Mouse (Mus musculus): ENCODE results near the gene St6galnac3. TPM values are rescaled to one million over a fixed set of nuclear protein-coding genes. Genes with fewer than 3 reads are reported as not detected.

Gene St6galnac3
- total RNA-seq, 4 experiments from 2014 or later, result 0.92 to 2.0 (median 1.1) TPM

DNA sequence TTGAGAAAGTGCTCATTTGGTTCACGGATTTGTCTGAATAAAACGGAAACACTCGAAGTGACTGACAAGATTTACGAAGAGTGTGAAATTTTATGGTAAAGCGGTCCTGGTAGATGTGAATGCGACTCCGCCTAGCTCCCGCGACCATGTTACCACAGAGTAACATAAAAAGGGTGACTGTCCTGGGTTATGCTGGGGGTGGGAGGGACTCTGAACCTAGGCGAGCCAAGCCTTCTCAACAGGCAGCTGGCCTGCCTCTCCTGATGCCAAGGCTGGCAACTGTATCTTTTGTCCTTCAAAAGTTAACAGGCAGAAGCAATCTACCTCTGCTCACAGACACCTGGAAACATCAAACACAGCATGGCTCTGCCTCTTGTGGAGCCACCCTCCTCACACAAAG is 9.8 kb upstream of the St6galnac3 start:
- DNase-seq (ENCODE audit: low spot score in 2 of 2), result no peak

DNA sequence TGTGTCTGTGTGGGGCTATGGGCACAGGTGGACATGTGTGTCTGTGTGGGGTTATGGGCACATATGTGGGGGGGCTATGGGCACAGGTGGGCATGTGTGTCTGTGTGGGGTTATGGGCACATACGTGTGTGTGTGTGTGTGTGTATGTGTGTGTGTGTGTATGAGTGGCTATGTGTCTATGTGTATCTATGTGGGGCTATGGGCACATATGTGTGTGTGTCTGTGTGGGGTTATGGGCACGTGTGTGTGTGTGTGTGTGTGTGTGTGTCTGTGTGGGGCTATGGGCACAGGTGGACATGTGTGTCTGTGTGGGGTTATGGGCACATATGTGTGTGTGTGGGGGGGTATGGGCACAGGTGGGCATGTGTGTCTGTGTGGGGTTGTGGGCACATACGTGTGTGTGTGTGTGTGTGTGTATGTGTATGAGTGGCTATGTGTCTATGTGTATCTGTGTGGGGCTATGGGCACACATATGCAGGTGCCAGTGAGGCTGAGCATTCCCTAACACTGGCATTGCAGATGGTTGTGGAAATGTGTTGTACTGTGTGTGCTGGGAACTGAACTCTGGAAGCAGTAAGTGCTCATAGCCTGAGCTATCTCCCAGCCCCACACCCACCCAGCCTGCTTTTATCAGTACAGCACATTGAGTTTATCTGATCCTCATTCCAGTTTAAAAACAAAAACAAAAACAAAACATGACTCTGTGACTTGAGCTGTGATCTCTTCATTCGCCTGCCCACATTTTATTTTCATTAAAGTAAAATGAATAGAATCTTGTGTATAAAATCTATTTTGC is 8.6 kb upstream of the St6galnac3 start:
- DNase-seq (ENCODE audit: low spot score in 2 of 2), result no peak

DNA sequence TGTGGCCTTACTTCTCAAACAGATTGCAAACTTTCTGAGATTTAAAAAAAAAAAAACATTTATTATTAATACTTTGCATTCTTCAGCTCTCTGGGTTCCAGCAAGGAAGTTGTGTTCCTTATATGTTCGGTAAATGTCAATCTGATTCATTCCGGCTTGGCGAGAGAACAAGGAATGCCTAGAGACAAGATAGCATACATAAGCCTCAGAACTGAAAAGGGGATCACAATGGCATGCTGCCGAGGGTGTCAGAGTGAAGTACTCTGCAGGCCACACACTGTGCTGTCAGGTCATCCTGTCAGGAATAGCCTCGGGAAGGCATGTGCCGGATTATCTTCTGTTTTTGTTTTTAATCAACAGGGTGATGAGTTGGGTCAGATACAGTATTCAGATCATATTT is 7.8 kb upstream of the St6galnac3 start:
- DNase-seq (ENCODE audit: low spot score in 2 of 2), result no peak

DNA sequence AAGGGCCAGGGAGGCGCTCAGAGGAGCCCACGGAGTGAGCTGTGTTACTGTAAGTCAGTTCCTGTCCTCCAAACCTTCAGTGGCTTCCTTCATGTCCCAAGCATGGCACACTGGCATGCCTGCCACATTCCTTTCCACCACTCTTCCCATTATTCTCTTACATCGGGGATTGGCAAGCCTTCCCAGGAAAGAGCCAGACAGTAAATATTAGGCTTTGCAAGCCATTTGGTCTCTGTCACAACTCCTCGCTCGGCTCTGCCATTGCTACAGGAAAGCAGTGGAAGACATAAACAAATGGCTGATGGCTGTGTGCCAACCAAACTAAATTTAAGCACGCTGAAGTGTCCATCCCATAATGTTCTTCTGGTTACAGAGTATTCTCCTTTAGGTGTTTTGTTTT is 7.1 kb upstream of the St6galnac3 start:
- no peak for DNase-seq (ENCODE audit: low spot score in 2 of 2)

DNA sequence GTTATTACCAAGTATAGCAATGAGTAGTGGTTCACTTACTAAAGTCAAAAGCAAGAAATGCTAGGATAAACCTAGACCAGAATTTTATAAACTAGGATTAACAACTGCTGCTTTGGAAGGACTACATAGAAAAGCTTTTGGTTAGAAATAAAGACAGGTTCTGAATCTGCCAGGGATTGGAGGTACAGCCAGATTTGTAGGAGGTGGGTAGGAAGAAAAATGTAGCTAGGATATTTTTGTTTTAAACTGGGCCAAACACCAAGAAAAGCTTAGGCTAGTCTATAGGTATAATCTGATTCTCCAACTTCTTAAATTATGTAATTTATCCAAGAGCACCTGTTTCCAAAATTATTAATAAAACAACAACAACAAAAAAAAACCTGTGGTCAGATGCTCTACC is 3.6 kb upstream of the St6galnac3 start:
- DNase-seq (ENCODE audit: low spot score in 2 of 2), result no peak

DNA sequence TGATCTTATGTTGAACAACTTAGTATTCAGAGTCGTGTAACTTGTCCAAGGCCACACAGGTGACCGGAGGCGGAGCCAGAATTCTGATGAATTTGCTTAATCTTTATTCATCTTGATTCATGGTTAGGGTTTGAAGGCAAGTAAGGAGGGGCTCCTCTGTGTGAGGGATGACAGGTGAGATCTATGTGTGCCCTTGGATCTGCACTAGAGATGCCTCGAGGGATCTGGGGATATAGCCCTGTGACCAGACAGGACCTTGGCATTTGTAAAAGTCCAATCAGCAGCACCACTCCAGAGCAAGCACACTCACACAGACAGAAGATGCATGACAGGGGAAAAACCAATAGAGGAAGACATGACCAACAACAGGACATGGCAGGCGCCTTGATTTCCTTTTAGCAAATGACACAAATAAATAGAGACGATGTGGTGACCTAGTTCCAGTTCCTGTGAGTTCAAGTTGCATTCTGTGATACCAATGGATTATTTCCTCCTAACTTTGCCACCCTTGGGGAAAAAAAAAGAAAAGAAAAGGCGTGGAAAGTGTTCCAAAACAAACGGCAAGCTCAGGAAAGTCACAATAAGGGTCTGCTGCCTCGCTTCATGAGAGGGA is 1.4 kb downstream of the St6galnac3 start:
- no peak for DNase-seq (ENCODE audit: low spot score in 2 of 2)

DNA sequence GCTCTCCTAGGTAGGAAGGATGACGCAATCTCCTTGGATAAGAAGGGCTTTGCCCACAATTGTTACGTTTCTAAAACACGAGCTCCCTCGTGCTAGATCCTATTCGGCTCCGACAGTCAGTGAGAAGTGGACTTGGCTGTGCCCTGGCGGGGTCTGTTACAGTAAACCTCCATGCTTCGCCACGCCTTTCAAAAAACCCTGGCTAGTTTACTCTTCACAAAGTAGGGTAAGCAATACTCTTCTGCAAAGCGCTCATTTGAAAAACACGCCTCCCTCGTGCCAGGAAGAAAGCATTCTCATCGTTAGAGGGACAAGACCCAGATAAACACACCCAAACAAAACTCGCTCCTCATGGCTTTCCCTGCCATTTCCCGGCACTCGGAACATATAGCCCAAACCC is 3.4 kb downstream of the St6galnac3 start:
- no peak for DNase-seq (ENCODE audit: low spot score in 2 of 2)

DNA sequence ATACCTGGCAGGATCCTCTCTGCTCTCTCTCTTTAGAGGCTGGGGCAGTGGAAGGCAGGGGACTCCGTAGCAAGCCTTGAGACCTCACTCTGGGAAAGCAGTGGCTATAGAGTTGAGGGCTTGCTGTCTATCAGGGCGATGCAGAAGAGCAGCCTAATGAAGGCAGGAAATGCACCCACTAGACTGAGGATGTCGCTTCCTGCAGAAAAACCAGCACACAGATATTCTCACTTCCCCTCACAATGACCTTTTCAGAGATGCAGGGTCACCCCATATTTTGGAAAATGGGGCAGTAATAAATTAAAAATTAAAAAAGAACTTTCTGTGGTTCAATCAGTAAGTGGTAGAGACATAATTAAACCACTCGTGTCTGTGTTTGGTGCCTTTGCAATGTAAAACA is 4.1 kb downstream of the St6galnac3 start:
- no peak for DNase-seq (ENCODE audit: low spot score in 2 of 2)

DNA sequence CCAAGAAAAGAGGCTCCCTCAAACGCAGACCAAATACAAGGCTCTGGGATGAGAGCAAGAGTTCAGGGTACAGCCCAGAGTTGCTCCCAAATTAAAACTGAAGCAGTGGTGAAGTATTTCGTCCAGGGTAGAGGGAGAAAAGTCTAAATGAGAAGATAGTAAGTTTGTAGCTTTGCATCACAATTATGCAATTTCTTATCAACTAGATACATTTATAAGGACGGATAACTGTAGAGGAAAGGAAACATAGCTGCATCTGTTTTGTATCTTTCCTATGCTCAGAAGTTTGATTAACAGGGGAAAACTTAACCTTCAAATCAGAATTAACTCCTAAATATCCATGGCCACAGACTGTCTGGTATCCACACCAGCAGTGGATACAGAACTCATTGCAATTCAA is 4.7 kb downstream of the St6galnac3 start:
- no peak for DNase-seq (ENCODE audit: low spot score in 2 of 2)

DNA sequence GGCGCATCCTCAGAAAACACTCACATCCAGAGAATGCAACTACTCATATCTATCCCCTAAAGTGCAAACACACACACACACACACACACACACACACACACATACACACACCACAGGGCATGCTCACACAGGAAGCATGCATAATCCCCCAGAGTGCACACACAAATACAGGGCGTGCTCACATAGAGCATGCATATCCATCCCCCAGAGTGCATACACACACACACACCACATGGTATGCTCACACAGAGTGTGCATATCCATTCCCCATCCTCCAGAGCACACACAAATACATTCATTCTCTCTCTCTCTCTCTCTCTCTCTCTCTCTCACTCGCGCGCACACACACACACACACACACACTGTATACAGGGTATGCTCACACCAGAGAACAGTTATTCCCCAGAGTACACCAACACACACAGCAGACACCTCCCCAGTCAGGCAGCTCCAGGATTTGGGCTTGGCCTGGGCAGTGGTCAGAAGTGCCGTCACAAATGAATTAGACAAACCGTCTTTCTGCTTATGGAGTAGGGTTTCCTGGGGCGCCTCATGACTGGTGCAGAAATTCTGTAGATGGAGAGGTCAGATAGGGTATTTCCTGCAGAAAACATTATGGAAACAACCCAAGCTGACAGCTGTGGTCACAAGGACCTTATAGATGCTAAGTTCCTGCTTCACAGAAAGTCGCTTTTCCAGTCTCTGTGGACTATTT is 5.6 kb downstream of the St6galnac3 start:
- DNase-seq (ENCODE audit: low spot score in 2 of 2), result no peak

DNA sequence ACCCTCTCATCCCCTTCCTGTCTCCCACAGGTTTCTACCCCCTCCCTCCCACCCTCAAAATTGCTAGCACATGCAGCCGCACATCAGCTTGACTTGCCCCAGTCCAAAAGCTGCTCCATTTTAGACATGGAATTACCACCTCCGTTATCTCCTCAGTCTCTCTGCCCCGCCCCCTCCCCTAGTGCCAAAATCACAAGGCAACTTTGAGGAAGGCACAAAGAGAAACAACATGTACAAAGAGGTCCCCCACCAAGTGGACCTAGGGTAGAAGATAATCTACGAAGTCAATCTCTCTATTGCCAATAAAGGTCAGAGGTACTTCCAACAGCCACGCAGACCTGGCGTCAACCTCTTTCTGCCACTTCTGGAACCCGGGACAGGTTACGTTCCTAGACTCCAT is 6.2 kb downstream of the St6galnac3 start:
- no peak for DNase-seq (ENCODE audit: low spot score in 2 of 2)

DNA sequence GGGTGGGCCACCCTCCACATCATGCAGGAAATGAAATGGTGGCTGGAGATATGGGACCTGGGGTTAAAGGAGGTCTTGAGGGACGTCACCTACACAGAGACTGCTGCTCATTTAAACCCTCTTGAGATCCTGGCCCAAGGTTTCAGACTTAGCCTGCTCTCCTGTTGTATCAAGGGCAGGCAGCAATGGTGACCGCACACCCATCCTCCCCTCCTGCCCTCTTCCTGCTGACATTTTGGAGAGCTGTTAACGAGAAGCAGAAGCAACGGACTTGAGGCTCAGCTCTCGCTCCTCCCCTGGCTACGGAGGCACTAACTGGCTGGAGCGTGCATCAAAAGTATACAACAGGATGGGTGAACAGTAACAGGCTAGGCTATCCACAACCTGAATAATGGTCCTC is 7.2 kb downstream of the St6galnac3 start:
- no peak for DNase-seq (ENCODE audit: low spot score in 2 of 2)

DNA sequence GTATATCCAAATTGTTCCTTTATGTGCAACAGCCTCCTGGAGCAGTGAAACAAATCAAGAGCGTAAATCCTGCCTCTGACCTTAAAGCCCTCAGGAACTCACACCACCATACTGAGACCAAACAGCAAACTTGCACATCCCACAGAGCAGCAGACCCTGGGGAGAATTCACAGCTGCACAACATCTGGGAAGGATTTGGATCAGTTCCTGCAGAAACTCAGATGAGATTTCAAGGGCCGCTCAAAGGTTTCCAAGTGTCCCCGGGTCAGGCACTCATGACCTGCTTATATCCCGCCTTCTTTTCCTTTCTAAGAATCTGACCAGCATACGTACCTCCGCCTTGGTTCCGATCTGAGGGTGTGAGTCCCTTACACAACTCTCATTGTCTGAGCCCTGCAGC is 9.3 kb downstream of the St6galnac3 start:
- no peak for DNase-seq (ENCODE audit: low spot score in 2 of 2)

DNA sequence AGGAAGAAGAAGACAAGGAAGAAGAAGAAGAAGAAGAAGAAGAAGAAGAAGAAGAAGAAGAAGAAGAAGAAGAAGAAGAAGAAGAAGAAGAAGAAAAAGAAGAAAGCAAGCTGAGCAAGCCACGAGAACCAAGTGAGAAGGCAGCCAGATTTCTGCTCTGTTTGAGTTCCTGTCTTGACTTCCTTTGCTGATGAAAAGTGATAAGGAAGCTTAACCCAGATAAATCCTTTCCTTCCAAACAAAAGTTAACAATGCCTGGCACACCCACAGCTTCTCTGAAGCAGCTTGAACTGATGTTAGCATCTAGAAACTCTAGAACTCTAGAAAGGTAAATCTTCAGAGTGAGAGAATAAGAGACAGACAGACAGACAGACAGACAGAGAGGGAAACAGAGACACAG is 14.4 kb downstream of the St6galnac3 start:
- DNase-seq (ENCODE audit: low spot score in 2 of 2), result no peak

DNA sequence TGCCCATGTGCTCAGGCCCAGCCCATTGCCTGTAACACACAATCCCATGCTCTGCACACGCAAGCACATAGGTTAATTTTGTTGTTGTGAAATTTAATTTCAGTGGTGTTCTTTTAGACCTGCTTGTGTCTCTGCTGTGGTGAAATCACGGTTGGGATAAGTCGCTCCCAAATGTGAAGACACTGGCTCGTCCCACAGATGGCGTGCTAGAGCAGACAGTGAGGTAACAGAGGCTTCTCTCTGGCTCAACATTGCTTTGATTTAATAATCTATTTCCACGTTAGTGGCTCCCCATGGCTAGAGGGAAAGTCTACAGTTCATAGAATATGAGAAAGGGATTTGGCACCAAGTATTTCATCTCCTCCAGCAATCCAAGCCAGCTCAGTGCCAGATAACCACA is 17.3 kb downstream of the St6galnac3 start:
- no peak for DNase-seq (ENCODE audit: low spot score in 2 of 2)

DNA sequence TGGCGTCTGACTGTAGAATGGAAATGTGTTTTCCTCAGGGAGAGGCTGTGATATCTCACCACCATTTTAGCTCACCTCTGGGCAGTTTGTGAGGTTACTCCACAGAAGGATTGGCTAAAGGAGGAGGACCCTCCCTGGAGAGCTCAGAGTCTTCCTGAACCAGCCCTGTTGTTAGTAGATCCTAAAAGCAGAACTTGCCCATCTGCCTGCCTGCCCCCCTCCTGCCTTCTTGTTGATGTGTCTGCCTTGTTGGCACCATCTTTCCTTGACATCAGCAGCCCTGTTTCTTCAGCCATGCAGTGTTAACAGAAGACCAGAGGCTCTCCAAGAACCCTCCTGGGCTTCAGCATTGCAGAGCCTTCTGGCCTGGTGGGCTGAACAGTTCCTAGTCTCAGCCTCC is 18.1 kb downstream of the St6galnac3 start:
- no peak for DNase-seq (ENCODE audit: low spot score in 2 of 2)

DNA sequence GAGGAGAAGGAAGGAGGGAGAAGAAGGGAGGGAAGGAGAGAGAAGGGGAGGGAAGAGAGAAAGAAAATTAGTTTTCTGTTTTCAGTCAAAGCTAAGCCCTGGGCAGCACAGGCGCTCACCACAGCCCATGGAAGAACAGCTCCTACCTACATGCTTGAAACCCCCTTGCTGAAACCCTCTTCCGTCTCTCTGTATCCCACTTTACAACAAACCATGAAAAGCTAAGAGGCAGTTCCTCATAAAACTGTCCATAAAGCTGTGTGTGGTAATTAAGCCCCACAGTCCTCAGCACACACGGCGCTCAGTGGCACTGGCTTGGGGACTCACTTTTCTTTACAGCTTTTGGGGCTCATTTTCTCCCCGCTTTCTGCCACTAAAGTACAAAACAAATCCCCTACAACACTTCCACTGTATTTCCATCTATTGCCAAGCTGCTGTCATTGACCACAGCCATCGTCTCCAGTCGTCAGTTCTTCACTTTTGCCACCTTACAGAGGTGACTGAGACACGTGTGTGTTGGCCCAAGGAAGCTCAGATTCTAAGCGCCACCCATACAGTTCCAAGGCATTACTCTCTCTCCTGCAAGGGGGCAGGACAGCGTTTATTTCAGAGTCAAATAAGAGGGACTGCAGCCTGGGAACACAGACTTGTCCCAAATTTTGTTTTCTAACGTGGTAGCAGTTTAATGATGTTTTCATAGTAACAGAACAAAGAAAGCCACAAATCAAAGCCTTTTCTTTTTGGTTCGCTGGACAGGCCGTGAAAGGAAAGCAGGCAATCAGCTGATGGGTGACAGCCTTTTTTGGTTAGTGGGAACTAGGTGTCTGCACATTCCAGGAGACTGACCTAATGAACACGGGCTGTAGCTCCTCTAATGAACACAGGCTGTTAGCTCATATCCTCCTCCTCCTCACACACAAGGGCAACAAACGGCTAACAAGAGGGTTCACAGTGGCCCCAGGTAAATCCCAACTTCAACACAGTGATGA is 22.9 kb downstream of the St6galnac3 start:
- no peak for DNase-seq (ENCODE audit: low spot score in 2 of 2)

DNA sequence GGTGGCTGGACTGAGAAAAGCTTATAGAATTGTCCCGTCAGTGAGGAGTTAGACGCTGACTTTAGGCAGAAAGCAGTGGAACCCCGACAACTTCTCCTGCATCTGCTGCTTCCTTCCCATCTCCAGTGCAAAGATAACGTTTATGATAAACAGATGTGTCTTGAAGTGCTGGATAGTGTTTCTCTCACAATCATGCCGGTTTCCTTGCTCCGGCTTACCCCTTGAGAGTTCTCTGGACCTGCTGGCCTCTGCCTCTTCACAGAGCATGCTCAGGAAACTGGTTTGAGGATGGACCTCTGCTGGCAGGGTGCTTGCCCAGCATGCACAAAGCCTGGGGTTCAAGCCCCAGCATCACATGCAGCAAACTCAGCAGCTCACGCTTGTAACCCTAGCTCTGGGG is 23.8 kb downstream of the St6galnac3 start:
- DNase-seq (ENCODE audit: low spot score in 2 of 2), result no peak

DNA sequence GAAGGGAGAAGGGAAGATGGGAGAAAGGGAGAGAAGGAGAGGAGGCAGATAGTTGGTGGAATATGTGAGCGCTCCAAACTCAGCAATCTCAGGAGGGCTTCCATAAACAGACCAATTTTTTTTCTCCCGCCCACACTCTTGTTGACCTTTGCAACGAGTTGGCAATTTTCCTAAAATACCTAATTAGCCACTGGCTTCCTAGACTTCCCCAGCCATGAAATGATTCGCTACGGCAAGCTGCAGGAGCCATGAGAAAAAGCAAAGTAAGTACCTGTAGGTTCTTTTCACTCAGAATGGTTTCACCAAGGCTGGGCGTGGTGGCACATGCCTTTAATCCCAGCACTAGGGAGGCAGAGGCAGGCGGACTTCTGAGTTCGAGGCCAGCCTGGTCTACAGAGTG is 25.9 kb downstream of the St6galnac3 start:
- no peak for DNase-seq (ENCODE audit: low spot score in 2 of 2)

DNA sequence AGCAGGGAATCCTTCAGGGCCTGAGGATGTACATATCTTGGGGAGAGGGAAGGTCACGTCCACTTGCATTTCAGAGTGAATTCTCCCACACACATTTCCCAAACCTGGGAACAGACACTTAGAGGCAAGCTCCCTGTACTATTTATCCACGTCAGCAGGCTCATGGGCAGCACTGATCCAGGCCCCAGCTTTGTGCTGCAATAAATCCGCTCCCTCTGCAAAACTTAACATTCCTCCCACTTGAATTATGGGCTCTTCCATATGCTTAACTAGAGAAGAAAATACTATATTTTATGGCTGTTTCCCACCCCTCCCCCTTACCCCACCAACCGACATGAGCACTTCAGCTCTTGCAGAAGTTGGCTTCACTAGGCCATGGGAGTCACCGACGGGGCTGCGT is 32.0 kb downstream of the St6galnac3 start:
- DNase-seq (ENCODE audit: low spot score in 2 of 2), result no peak

DNA sequence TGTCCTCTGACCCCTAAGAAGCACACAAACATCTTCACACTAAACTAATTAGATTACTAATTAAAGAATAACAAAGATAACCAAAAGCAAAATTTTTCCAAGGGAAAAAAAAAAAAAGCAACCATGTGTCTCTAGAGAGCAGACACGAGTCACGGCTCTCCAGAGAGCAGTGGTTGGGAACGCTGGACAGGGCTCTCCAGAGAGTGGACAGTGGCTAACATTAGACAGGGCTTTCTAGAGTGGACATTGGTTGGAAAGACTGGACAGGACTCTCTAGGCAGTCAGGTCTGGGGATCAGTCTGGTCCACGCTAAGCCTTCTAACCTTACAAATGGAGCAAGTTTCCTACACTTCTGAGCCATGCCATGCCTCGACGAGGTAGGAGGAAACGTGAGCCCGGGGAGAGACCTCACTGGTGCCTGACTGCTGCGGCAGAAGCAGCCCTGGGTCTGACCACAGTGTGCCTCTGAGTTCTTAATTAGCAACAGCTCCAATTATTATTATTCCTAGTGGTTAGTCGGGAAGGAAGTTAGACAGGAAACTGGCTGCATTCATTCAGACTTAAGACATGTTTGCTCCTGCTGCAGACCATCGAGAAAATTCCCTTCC is 32.7 kb downstream of the St6galnac3 start:
- DNase-seq (ENCODE audit: low spot score in 2 of 2), result no peak

Measured in gastrocnemius, adult 8-10 months (tissue).